Comparison of ENCODE assay signal across 9 mouse cellular contexts in the genomic region with DNA sequence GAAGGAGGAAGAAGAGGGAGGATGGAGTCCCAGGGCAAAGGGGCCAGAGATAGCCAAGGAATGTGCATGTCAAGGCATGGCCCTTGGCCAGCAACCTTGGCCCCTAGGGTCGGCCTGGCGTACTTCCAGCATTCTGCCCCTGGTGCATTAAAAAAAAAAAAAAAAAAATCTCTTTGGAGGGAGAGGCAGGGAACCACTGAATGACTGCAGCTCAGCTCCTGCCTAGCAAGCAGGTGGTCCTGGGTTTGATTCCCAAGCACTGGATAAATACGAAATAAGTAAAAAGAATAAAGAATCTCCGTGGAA. TPM values are rescaled to one million over a fixed set of nuclear protein-coding genes. Genes with fewer than 3 reads are reported as not detected.
DNase-seq lines count a peak whose midpoint lies in the region; ATAC-seq lines count a peak whose summit lies in the region.
"Had no signal": no experiment of that assay in that cellular context is flagged by ENCODE, and none has a peak within 500 bp of the region (broad histone marks: within the 10 kb centered on the region; RNA-seq: fewer than 3 reads in every experiment).

No protein-coding gene starts in this region.

- intact Hi-C loops in left cerebral cortex, postnatal 36 days (cut with DNase I), result loop anchor here (5.0 to 10.0 kb wide), 6 partner anchors 81 to 484 kb away; no protein-coding TSS in a partner anchor

- H3K36me3 ChIP-seq in heart, embryonic 16.5 days (ENCODE audit: control insufficient read depth, insufficient read depth), result no peaks in the 10 kb centered on the region

- H3K4me2 ChIP-seq in heart, embryonic 16.5 days (ENCODE audit: low read depth, low read length), result peak overlapping the region; percentile 99; the same call in 1 of the 2 replicates

- DNase-seq in heart, adult 8-10 months (ENCODE audit: low spot score), result no peak
- peak; percentile 8 for DNase-seq in urinary bladder, postnatal 14 days (ENCODE audit: low spot score)
- no peak for DNase-seq in urinary bladder, postnatal 36 days (ENCODE audit: low spot score in 2 of 2)
- DNase-seq in kidney, postnatal 14 days, result peak; percentile 21
- no peak for DNase-seq in thymus, postnatal 36 days
- DNase-seq in spleen, postnatal 36 days (ENCODE audit: low spot score in 2 of 2), result no peak
- DNase-seq in left cerebral cortex, postnatal 36 days (ENCODE audit: low spot score in 2 of 2), result no peak

- peaks cover 4% of the 10 kb centered on the region; the same call in 1 of the 2 replicates for H3K27me3 ChIP-seq in heart, embryonic 16.5 days (ENCODE audit: control insufficient read depth, insufficient read depth, low read length)

- no peak for ATAC-seq in heart, embryonic 16.5 days (replicated peaks; ENCODE audit: extremely low read depth, insufficient read depth, low FRiP score)

- H3K4me1 ChIP-seq in heart, embryonic 16.5 days (ENCODE audit: control insufficient read depth, insufficient read depth, low read length), result peaks cover 21% of the 10 kb centered on the region

- H3K9ac ChIP-seq in heart, embryonic 16.5 days (ENCODE audit: low read length), result no peak overlapping the region

- no peak overlapping the region for H3K27ac ChIP-seq in heart, embryonic 16.5 days (ENCODE audit: low read length)
- H3K27ac ChIP-seq: macrophage had no signal

- no peaks in the 10 kb centered on the region for H3K9me3 ChIP-seq in heart, embryonic 16.5 days (replicated peaks; ENCODE audit: control insufficient read depth, low read length)

- peak overlapping the region; percentile 77 for H3K4me3 ChIP-seq in heart, embryonic 16.5 days (ENCODE audit: low read length)

- WGBS in heart, embryonic 16.5 days, result 33% methylated on average over 4 of the region's 4 CpGs

RNA-seq across cellular contexts. Expression of a gene that starts 1.4 kb away (rescaled TPM):
- polyA plus RNA-seq in heart, embryonic 16.5 days (2015; fragmentation: Nextera tagmentation; extraction: Ambion mirVana), result 8.9 and 10.8 TPM in 2 replicates
- 10 to 100 TPM in 2 of 4 experiments, 1 to 10 TPM in 2; 9.6 to 11.9 (median 10.5) TPM for total RNA-seq in heart, adult 8-10 months (2022)
- 10 to 100 TPM; 53.7 to 54.9 TPM for total RNA-seq in left cerebral cortex, postnatal 36 days (2021)

Comparison
In these comparisons a context has a peak if more than half of its experiments do, and no peak if none do; other contexts are left out.
1. DNase-seq: peak in urinary bladder, postnatal 14 days (single experiment) and kidney, postnatal 14 days (single experiment); none in heart, adult 8-10 months (single experiment), urinary bladder, postnatal 36 days (0 of 2), thymus, postnatal 36 days (0 of 2), spleen, postnatal 36 days (0 of 2) and left cerebral cortex, postnatal 36 days (0 of 2).
2. RNA of a gene that starts 1.4 kb away (total RNA-seq): 53.7 to 54.9 TPM in left cerebral cortex, postnatal 36 days; 9.6 to 11.9 TPM in heart, adult 8-10 months; every median in the first group is over 4 times any median in the second.